Mouse (Mus musculus) C3H10T1/2 (cell line): Measurements from ENCODE around the gene Ophn1. TPM values are rescaled to one million over a fixed set of nuclear protein-coding genes. Genes with fewer than 3 reads are reported as not detected.

Experiments used
- polyA plus RNA-seq, 2 experiments: library from polyadenylated mRNA; unstranded; fragments of >200 nt; fragmentation: generic; extraction: Trizol; gene quantifications; one replicate each; pipeline ENCODE4 v1.2.1; 2012; ENCODE audit warnings: missing spikeins in 2 of 2

Gene Ophn1
- polyA plus RNA-seq = 10 to 100 TPM in 1 of 2 experiments, under 1 TPM in 1; 0.59 to 10.5 TPM

DNA sequence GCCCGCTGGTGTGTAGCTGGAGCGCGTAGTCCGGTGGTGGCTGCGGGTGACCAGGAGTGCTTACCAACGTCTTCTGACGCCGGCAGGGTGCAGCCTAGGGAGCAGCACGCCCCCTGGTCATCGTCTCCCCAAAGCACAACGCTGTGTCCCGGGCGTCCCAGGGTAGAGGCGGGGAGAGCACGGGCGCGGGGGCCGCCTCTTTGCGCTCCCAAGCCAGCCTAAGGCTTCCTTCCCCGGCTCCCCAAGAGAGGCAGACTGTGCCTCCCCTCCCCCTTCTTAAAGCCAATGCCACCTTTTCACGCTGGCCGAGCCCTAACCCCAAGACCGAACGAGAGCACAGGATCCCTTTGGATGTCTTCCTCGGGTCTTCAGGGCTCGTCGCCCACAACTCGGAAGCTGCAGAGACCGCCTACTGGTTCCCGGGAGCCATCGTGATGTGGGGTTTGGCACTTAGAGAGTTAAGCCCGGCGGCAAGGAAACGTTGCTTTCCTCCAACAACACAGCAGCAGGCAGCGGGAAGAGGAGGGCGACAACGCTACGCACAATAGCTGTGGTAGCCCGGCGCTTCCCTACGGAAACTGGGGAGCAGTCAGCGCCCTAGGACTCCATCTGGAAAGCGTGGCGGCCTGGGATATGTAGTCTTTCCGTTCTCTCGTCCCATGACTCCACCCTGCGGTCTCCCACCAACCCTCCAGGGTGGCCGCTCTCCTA, at the start of gene Ophn1:
Gene Ophn1, minus strand, starts transcription at position 620 of the 711 bp plus-strand sequence.

DNA sequence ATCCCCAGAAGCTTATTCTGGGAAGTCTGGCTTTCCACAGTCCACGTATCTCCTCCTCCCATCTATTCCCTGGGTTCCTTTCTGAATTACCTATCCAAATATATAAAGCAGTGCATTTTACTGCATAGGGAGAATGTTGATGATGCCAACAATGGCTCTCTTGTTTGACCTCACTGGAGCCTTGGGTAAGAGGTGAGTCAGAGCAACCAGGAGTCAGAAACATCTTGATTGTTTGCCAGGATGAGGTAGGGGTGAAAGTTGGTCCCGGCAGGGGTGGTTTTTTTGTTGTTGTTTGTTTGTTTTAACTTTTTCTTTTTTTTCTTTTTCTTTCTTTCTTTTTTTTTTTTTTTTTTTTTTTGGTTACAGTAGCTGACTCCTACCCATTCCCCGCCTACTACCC, 45.3 kb upstream of the Ophn1 start, which contains the start of gene Yipf6:
Gene Yipf6, plus strand, starts transcription at position 216 of the 400 bp plus-strand sequence.

Other genes with a start within 250 kb of the Ophn1 start
- gene Yipf6, start 45.3 kb upstream of the Ophn1 start, polyA plus RNA-seq = 1 to 10 TPM; 5.7 to 9.7 TPM
- gene Stard8, start 112.2 kb upstream of the Ophn1 start, polyA plus RNA-seq = 1 to 10 TPM in 1 of 2 experiments, under 1 TPM in 1; 0.05 to 1.4 TPM
- gene Efnb1, start 245.1 kb upstream of the Ophn1 start, polyA plus RNA-seq = 1 to 10 TPM; 1.5 to 8.2 TPM